ENCODE assay signal across 11 mouse cellular contexts in the genomic region with DNA sequence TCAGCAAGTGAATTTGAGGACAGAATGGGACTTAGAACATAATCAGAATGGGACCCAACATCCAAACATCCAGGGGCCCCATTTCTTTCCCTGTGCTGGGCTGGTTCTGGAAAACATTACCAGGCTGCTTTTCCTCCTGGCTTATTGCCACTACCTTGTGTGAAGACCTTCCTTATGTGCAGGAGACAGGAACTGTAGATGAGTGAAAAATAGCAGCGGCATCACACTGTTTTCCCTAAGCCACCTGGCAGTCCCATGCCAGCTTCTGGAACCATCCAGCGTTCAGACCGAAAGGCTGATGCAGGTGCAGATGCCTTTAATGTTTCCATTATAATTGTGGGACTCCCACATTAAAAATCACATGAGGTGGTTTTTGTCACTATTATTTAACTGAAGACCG.
DNase-seq lines count a peak whose midpoint lies in the region; ATAC-seq and TF ChIP-seq lines count a peak whose summit lies in the region.
"Had no signal": no experiment of that assay in that cellular context is flagged by ENCODE, and none has a peak within 500 bp of the region (broad histone marks: within the 10 kb centered on the region; RNA-seq: fewer than 3 reads in every experiment).

No protein-coding gene starts in this region.

- H3K9ac ChIP-seq in forebrain, postnatal 0 days: no peak overlapping the region
- H3K9ac ChIP-seq in lung, embryonic 15.5 days: no peak overlapping the region
- no peak overlapping the region for H3K9ac ChIP-seq in forebrain, embryonic 12.5 days
- H3K9ac ChIP-seq in midbrain, embryonic 14.5 days (replicated peaks; ENCODE audit: low read length): no peak overlapping the region

- H3K4me1 ChIP-seq in forebrain, embryonic 10.5 days: peaks cover 74% of the 10 kb centered on the region
- H3K4me1 ChIP-seq in forebrain, postnatal 0 days (ENCODE audit: insufficient read depth): peaks cover 8% of the 10 kb centered on the region; the same call in 1 of the 2 replicates
- H3K4me1 ChIP-seq in lung, embryonic 15.5 days: peaks cover 51% of the 10 kb centered on the region
- H3K4me1 ChIP-seq in forebrain, embryonic 12.5 days: peaks cover 56% of the 10 kb centered on the region
- peaks cover 58% of the 10 kb centered on the region for H3K4me1 ChIP-seq in midbrain, embryonic 14.5 days (ENCODE audit: control insufficient read depth, insufficient read depth, low read length)

- 93% methylated on average over 4 of the region's 4 CpGs for WGBS in forebrain, embryonic 10.5 days
- WGBS in forebrain, postnatal 0 days: 59% methylated on average over 4 of the region's 4 CpGs
- WGBS in lung, embryonic 15.5 days: 51% methylated on average over 4 of the region's 4 CpGs
- WGBS in forebrain, embryonic 12.5 days: 88% methylated on average over 4 of the region's 4 CpGs
- WGBS in midbrain, embryonic 14.5 days: 77% methylated on average over 4 of the region's 4 CpGs

- H3K9me3 ChIP-seq in forebrain, embryonic 10.5 days: no peaks in the 10 kb centered on the region
- no peaks in the 10 kb centered on the region for H3K9me3 ChIP-seq in forebrain, postnatal 0 days (ENCODE audit: low read length)
- no peaks in the 10 kb centered on the region for H3K9me3 ChIP-seq in lung, embryonic 15.5 days
- no peaks in the 10 kb centered on the region for H3K9me3 ChIP-seq in forebrain, embryonic 12.5 days
- no peaks in the 10 kb centered on the region for H3K9me3 ChIP-seq in midbrain, embryonic 14.5 days (ENCODE audit: control insufficient read depth, low read length)

- TF ChIP-seq CTCF in forebrain, postnatal 0 days (IDR thresholded peaks at IDR 0.05; ENCODE audit: low read depth): no peak

- DNase-seq in forebrain, embryonic 10.5 days (ENCODE audit: extremely low spot score, low spot score): no peak
- DNase-seq in forebrain, postnatal 0 days: no peak
- no peak for DNase-seq in lung, adult 18-20 months
- DNase-seq in midbrain, embryonic 14.5 days: no peak
- no peak for DNase-seq in urinary bladder, postnatal 14 days (ENCODE audit: low spot score)
- DNase-seq in left cerebral cortex, adult 18-20 months (ENCODE audit: low spot score in 2 of 2): no peak
- DNase-seq: gastrocnemius, postnatal 10 days; heart, postnatal 4 days had no signal

- 0 out of 2 replicates have a peak, but pooled peaks cover 6% of the 10 kb centered on the region for H3K27me3 ChIP-seq in forebrain, embryonic 10.5 days (ENCODE audit: poor library complexity, severe bottlenecking)
- no peaks in the 10 kb centered on the region for H3K27me3 ChIP-seq in forebrain, postnatal 0 days (ENCODE audit: insufficient read depth, low read length)
- no peaks in the 10 kb centered on the region for H3K27me3 ChIP-seq in lung, embryonic 15.5 days
- H3K27me3 ChIP-seq in forebrain, embryonic 12.5 days: no peaks in the 10 kb centered on the region; the same call in 1 of the 2 replicates
- no peaks in the 10 kb centered on the region for H3K27me3 ChIP-seq in midbrain, embryonic 14.5 days (ENCODE audit: control insufficient read depth, insufficient read depth, low read length)

- no peak overlapping the region for H3K4me2 ChIP-seq in forebrain, postnatal 0 days (ENCODE audit: low read depth)
- no peak overlapping the region for H3K4me2 ChIP-seq in lung, embryonic 15.5 days
- no peak overlapping the region for H3K4me2 ChIP-seq in forebrain, embryonic 12.5 days
- H3K4me2 ChIP-seq in midbrain, embryonic 14.5 days (ENCODE audit: low read length): no peak overlapping the region

- no peaks in the 10 kb centered on the region for H3K36me3 ChIP-seq in forebrain, embryonic 10.5 days (replicated peaks)
- H3K36me3 ChIP-seq in forebrain, postnatal 0 days (ENCODE audit: insufficient read depth): no peaks in the 10 kb centered on the region
- H3K36me3 ChIP-seq in lung, embryonic 15.5 days: no peaks in the 10 kb centered on the region
- H3K36me3 ChIP-seq in forebrain, embryonic 12.5 days (replicated peaks): no peaks in the 10 kb centered on the region
- no peaks in the 10 kb centered on the region for H3K36me3 ChIP-seq in midbrain, embryonic 14.5 days (ENCODE audit: control insufficient read depth, insufficient read depth, low read length)

- H3K4me3 ChIP-seq in forebrain, embryonic 10.5 days: no peak overlapping the region
- no peak overlapping the region for H3K4me3 ChIP-seq in forebrain, postnatal 0 days (ENCODE audit: low read depth, low read length)
- H3K4me3 ChIP-seq in lung, embryonic 15.5 days: no peak overlapping the region
- H3K4me3 ChIP-seq in forebrain, embryonic 12.5 days (replicated peaks): no peak overlapping the region
- H3K4me3 ChIP-seq in midbrain, embryonic 14.5 days (replicated peaks; ENCODE audit: low read depth, low read length): no peak overlapping the region

- peak overlapping the region; percentile 81 for H3K27ac ChIP-seq in forebrain, embryonic 10.5 days
- H3K27ac ChIP-seq in forebrain, postnatal 0 days (ENCODE audit: low read depth, low read length): no peak overlapping the region
- H3K27ac ChIP-seq in lung, embryonic 15.5 days: peak overlapping the region; percentile 21
- H3K27ac ChIP-seq in forebrain, embryonic 12.5 days: peak overlapping the region; percentile 37; the same call in 1 of the 2 replicates
- H3K27ac ChIP-seq in midbrain, embryonic 14.5 days (replicated peaks; ENCODE audit: low read depth, low read length): peak overlapping the region; percentile 16; the same call in 1 of the 2 replicates

- ATAC-seq in forebrain, postnatal 0 days: no peak
- no peak for ATAC-seq in lung, embryonic 15.5 days (ENCODE audit: borderline replicate concordance, extremely low read depth, low FRiP score, low TSS enrichment)
- no peak for ATAC-seq in forebrain, embryonic 12.5 days (ENCODE audit: low FRiP score)
- no peak for ATAC-seq in midbrain, embryonic 14.5 days (ENCODE audit: low FRiP score, low TSS enrichment)
- ATAC-seq: activated CD4-positive, CD25-positive, alpha-beta regulatory T cell, adult 4 months had no signal
